Mouse (Mus musculus) erythroblast, embryonic 14.5 days (primary cell): ENCODE measurements around the gene Zcchc24.

Experiments used
- GATA1 ChIP-seq: IDR thresholded peaks from 2 replicates; pipeline ENCODE4 v1.6.1; 2012; ENCODE audit warnings: low read length, inconsistent platforms, mixed read lengths
- TAL1 ChIP-seq: IDR thresholded peaks from 3 replicates; pipeline ENCODE4 v1.6.1; 2012; ENCODE audit warnings: low read length, inconsistent platforms, mixed read lengths

- TF ChIP-seq TAL1: no peak
- no peak for TF ChIP-seq GATA1
Observed at GRCm38 (mm10) chr14:25693271-25693887, 75.5 kb downstream of the Zcchc24 start.
